Mouse (Mus musculus): ENCODE data around the gene Rexo4. TPM values are rescaled to one million over a fixed set of nuclear protein-coding genes. Genes with fewer than 3 reads are reported as not detected.

Rexo4 gene
- polyA plus RNA-seq, 1 experiment, result 82.2 TPM

GRCm38 (mm10) chr2:26930390-26930789 is 33.8 kb downstream of the Rexo4 start:
- TF ChIP-seq POLR2A (IDR thresholded peaks at IDR 0.05; ENCODE audit: extremely low read depth, insufficient read depth, low read length), result no peak
- peak; percentile 72 for TF ChIP-seq CTCF (IDR thresholded peaks at IDR 0.05; ENCODE audit: extremely low read depth, insufficient read depth, low read length)
- no peak overlapping the region for H3K27ac ChIP-seq (ENCODE audit: insufficient read depth, low read length)
- 0 out of 2 replicates have a peak, but pooled peaks cover 2% of the 10 kb centered on the region for H3K4me1 ChIP-seq (ENCODE audit: control insufficient read depth, insufficient read depth, low read length)
- H3K4me3 ChIP-seq (ENCODE audit: insufficient read depth, low read length), result no peak overlapping the region

- no peak overlapping the region for H3K27ac ChIP-seq (ENCODE audit: insufficient read depth, low read length)
- H3K4me3 ChIP-seq (ENCODE audit: insufficient read depth, low read length), result no peak overlapping the region
- H3K4me1 ChIP-seq (ENCODE audit: control insufficient read depth, insufficient read depth, low read length), result 0 out of 2 replicates have a peak, but pooled peaks cover 2% of the 10 kb centered on the region
- TF ChIP-seq CTCF (IDR thresholded peaks at IDR 0.05; ENCODE audit: extremely low read depth, insufficient read depth, low read length) (no peak), POLR2A (IDR thresholded peaks at IDR 0.05; ENCODE audit: extremely low read depth, insufficient read depth, low read length) (no peak)
Measured at GRCm38 (mm10) chr2:26927745-26928476, 36.3 kb downstream of the Rexo4 start.

- no peak for TF ChIP-seq CTCF (IDR thresholded peaks at IDR 0.05; ENCODE audit: extremely low read depth, insufficient read depth, low read length)
- no peak for TF ChIP-seq POLR2A (IDR thresholded peaks at IDR 0.05; ENCODE audit: extremely low read depth, insufficient read depth, low read length)
- H3K4me3 ChIP-seq (ENCODE audit: insufficient read depth, low read length), result no peak overlapping the region
- H3K4me1 ChIP-seq (ENCODE audit: control insufficient read depth, insufficient read depth, low read length), result peaks cover 9% of the 10 kb centered on the region
- H3K27ac ChIP-seq (ENCODE audit: insufficient read depth, low read length), result no peak overlapping the region
Measured at GRCm38 (mm10) chr2:26921784-26922183, 42.4 kb downstream of the Rexo4 start.

- TF ChIP-seq POLR2A (IDR thresholded peaks at IDR 0.05; ENCODE audit: extremely low read depth, insufficient read depth, low read length) (no peak), CTCF (IDR thresholded peaks at IDR 0.05; ENCODE audit: extremely low read depth, insufficient read depth, low read length) (no peak)
- H3K4me3 ChIP-seq (ENCODE audit: insufficient read depth, low read length), result no peak overlapping the region
- H3K27ac ChIP-seq (ENCODE audit: insufficient read depth, low read length), result no peak overlapping the region
- peaks cover 9% of the 10 kb centered on the region for H3K4me1 ChIP-seq (ENCODE audit: control insufficient read depth, insufficient read depth, low read length)
Measured at GRCm38 (mm10) chr2:26920190-26920855, 43.9 kb downstream of the Rexo4 start.

- TF ChIP-seq CTCF (IDR thresholded peaks at IDR 0.05; ENCODE audit: extremely low read depth, insufficient read depth, low read length), result no peak
- TF ChIP-seq POLR2A (IDR thresholded peaks at IDR 0.05; ENCODE audit: extremely low read depth, insufficient read depth, low read length), result no peak
- Histone ChIP-seq H3K27ac (ENCODE audit: insufficient read depth, low read length) (no peak overlapping the region), H3K4me1 (ENCODE audit: control insufficient read depth, insufficient read depth, low read length) (peaks cover 9% of the 10 kb centered on the region), H3K4me3 (ENCODE audit: insufficient read depth, low read length) (no peak overlapping the region)
Measured at GRCm38 (mm10) chr2:26919684-26920083, 44.5 kb downstream of the Rexo4 start.

- no peak overlapping the region for H3K27ac ChIP-seq (ENCODE audit: insufficient read depth, low read length)
- no peak for TF ChIP-seq CTCF (IDR thresholded peaks at IDR 0.05; ENCODE audit: extremely low read depth, insufficient read depth, low read length)
- TF ChIP-seq POLR2A (IDR thresholded peaks at IDR 0.05; ENCODE audit: extremely low read depth, insufficient read depth, low read length), result no peak
- peaks cover 9% of the 10 kb centered on the region for H3K4me1 ChIP-seq (ENCODE audit: control insufficient read depth, insufficient read depth, low read length)
- peak overlapping the region; percentile 59 for H3K4me3 ChIP-seq (ENCODE audit: insufficient read depth, low read length)
Measured at GRCm38 (mm10) chr2:26916738-26917137, 47.4 kb downstream of the Rexo4 start.

GRCm38 (mm10) chr2:26915927-26916728 is 48.1 kb downstream of the Rexo4 start, which contains the start of the genes Surf2 and Surf1:
TSS of gene Surf2 (plus strand) at chr2:26916367.
TSS of gene Surf1 (minus strand) at chr2:26916530.
- peak; percentile 90 for TF ChIP-seq POLR2A (IDR thresholded peaks at IDR 0.05; ENCODE audit: extremely low read depth, insufficient read depth, low read length)
- no peak for TF ChIP-seq CTCF (IDR thresholded peaks at IDR 0.05; ENCODE audit: extremely low read depth, insufficient read depth, low read length)
- Histone ChIP-seq H3K27ac (ENCODE audit: insufficient read depth, low read length) (0 out of 2 replicates have a peak within 1 kb of the TSS, but pooled peaks have one; percentile 17), H3K4me3 (ENCODE audit: insufficient read depth, low read length) (peak within 1 kb of the TSS; percentile 59), H3K4me1 (ENCODE audit: control insufficient read depth, insufficient read depth, low read length) (peaks cover 9% of the 10 kb centered on the region)

GRCm38 (mm10) chr2:26914148-26914941 is 49.8 kb downstream of the Rexo4 start:
- H3K4me3 ChIP-seq (ENCODE audit: insufficient read depth, low read length), result no peak overlapping the region
- peaks cover 9% of the 10 kb centered on the region for H3K4me1 ChIP-seq (ENCODE audit: control insufficient read depth, insufficient read depth, low read length)
- TF ChIP-seq CTCF (IDR thresholded peaks at IDR 0.05; ENCODE audit: extremely low read depth, insufficient read depth, low read length) (no peak), POLR2A (IDR thresholded peaks at IDR 0.05; ENCODE audit: extremely low read depth, insufficient read depth, low read length) (no peak)
- H3K27ac ChIP-seq (ENCODE audit: insufficient read depth, low read length), result no peak overlapping the region

Data from cortical plate, adult 2 months (tissue).